Mouse (Mus musculus): Measurements from ENCODE around the gene Aamp. TPM values are rescaled to one million over a fixed set of nuclear protein-coding genes. Genes with fewer than 3 reads are reported as not detected.
"Not testable (repeated sequence)": the region's sequence is repeated elsewhere in the genome, so short reads cannot be mapped to it uniquely, and the experiment has no call there.

The Aamp gene
- 95.6 and 97.5 TPM in 2 replicates for polyA plus RNA-seq (2015; fragmentation: Nextera tagmentation; extraction: Ambion mirVana)

DNA sequence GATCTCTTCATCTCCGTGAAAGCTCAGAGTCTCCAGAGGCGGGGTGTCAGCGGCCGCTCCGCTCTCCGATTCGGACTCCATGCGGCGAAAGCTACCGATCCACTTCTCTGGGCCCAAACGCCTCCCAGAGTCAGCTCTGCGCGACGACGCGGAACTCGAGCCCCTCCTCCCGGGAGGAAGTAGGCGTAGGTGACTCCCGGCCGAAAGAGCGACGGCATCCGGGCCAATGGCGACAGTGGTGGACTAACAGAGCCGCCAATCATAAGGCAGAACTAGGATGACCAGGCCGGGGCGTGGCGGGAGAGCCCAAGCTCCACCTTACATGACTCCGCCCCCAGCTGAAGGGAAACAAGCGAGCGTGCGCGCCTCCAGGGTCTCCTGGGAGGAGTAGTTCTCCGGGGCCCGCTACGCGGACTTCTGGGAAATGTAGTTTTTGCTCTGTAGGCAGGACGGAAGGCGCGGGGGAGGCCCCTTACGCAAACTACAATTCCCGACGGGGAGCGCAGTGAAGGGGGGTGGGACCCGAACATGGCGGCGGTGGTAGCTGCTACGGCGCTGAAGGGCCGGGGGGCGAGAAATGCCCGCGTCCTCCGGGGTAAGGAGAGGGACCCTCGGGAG is at the start of gene Aamp, which contains the start of gene Pnkd:
TSS of gene Aamp (minus strand) at position 196 of the 618 bp plus-strand sequence.
TSS of gene Pnkd (plus strand) at position 388 of the 618 bp plus-strand sequence.
- peaks cover 4% of the 10 kb centered on the region for H3K36me3 ChIP-seq (ENCODE audit: control insufficient read depth, insufficient read depth)
- ATAC-seq (ENCODE audit: low read depth) = peak; percentile 94
- under 1% methylated on average over 56 of the region's 56 CpGs for WGBS (ENCODE audit: insufficient replicate concordance)
- H3K27ac ChIP-seq (ENCODE audit: low read length) = peak within 1 kb of the TSS; percentile 84
- H3K9me3 ChIP-seq (replicated peaks; ENCODE audit: control insufficient read depth, low read length) = no peaks in the 10 kb centered on the region
- H3K9ac ChIP-seq (ENCODE audit: low read depth, low read length) = peak within 1 kb of the TSS; percentile 82
- H3K27me3 ChIP-seq (ENCODE audit: control insufficient read depth, insufficient read depth, low read depth, low read length) = no peaks in the 10 kb centered on the region
- H3K4me3 ChIP-seq (ENCODE audit: low read depth, low read length) = peak within 1 kb of the TSS; percentile 82
- H3K4me1 ChIP-seq (ENCODE audit: control insufficient read depth, low read depth, low read length) = peaks cover 33% of the 10 kb centered on the region
- peak within 1 kb of the TSS; percentile 93 for H3K4me2 ChIP-seq (ENCODE audit: low read depth, low read length)

GRCm38 (mm10) chr1:74332930-74333329 is 48.4 kb upstream of the Aamp start:
- 10% methylated on average over 9 of the region's 9 CpGs for WGBS (ENCODE audit: insufficient replicate concordance)
- peaks cover 5% of the 10 kb centered on the region; the same call in 1 of the 2 replicates for H3K27me3 ChIP-seq (ENCODE audit: control insufficient read depth, insufficient read depth, low read depth, low read length)
- H3K4me3 ChIP-seq (ENCODE audit: low read depth, low read length) = peak overlapping the region; percentile 60
- H3K9ac ChIP-seq (ENCODE audit: low read depth, low read length) = peak overlapping the region; percentile 59
- ATAC-seq (ENCODE audit: low read depth) = no peak
- peaks cover 29% of the 10 kb centered on the region for H3K4me1 ChIP-seq (ENCODE audit: control insufficient read depth, low read depth, low read length)
- no peaks in the 10 kb centered on the region for H3K9me3 ChIP-seq (replicated peaks; ENCODE audit: control insufficient read depth, low read length)
- H3K36me3 ChIP-seq (ENCODE audit: control insufficient read depth, insufficient read depth) = no peaks in the 10 kb centered on the region
- H3K27ac ChIP-seq (ENCODE audit: low read length) = no peak overlapping the region
- H3K4me2 ChIP-seq (ENCODE audit: low read depth, low read length) = peak overlapping the region; percentile 92

DNA sequence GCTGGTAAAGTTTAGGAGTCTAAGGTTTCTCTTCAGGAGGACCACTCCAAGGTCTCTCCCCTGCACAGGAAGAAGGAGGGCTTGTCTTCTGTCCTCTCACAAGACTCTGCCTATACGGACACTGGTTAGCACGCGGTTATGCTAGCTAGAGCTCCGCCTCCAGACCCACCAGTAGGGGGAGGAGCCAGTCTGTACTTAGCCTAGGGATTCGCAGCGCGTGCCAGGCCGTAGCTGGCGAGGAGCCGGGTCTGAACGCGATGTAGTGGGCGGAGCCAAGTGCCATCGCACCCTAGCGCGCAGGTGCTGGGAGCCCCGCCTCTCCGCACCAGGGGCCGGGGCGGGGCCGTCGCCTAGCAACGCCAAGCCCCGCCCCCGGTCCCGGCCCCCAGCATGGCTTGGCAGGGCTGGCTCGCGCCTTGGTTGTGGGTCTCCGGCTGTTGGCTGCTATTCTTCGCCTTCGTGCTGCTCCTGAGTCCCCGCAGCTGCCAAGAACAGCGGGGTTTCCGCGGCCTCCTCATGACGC is 47.8 kb upstream of the Aamp start:
- no peaks in the 10 kb centered on the region for H3K9me3 ChIP-seq (replicated peaks; ENCODE audit: control insufficient read depth, low read length)
- no peaks in the 10 kb centered on the region for H3K36me3 ChIP-seq (ENCODE audit: control insufficient read depth, insufficient read depth)
- WGBS (ENCODE audit: insufficient replicate concordance) = under 1% methylated on average over 30 of the region's 36 CpGs
- peaks cover 29% of the 10 kb centered on the region for H3K4me1 ChIP-seq (ENCODE audit: control insufficient read depth, low read depth, low read length)
- peak overlapping the region; percentile 59 for H3K9ac ChIP-seq (ENCODE audit: low read depth, low read length)
- peak overlapping the region; percentile 60 for H3K4me3 ChIP-seq (ENCODE audit: low read depth, low read length)
- H3K27ac ChIP-seq (ENCODE audit: low read length) = no peak overlapping the region
- H3K27me3 ChIP-seq (ENCODE audit: control insufficient read depth, insufficient read depth, low read depth, low read length) = peaks cover 5% of the 10 kb centered on the region; the same call in 1 of the 2 replicates
- ATAC-seq (ENCODE audit: low read depth) = peak; percentile 93
- H3K4me2 ChIP-seq (ENCODE audit: low read depth, low read length) = peak overlapping the region; percentile 92

GRCm38 (mm10) chr1:74331046-74331681 is 46.6 kb upstream of the Aamp start:
- peaks cover 29% of the 10 kb centered on the region for H3K4me1 ChIP-seq (ENCODE audit: control insufficient read depth, low read depth, low read length)
- H3K36me3 ChIP-seq (ENCODE audit: control insufficient read depth, insufficient read depth) = no peaks in the 10 kb centered on the region
- H3K4me3 ChIP-seq (ENCODE audit: low read depth, low read length) = no peak overlapping the region
- H3K27me3 ChIP-seq (ENCODE audit: control insufficient read depth, insufficient read depth, low read depth, low read length) = peaks cover 5% of the 10 kb centered on the region; the same call in 1 of the 2 replicates
- no peak for ATAC-seq (ENCODE audit: low read depth)
- 23% methylated on average over 4 of the region's 4 CpGs for WGBS (ENCODE audit: insufficient replicate concordance)
- H3K4me2 ChIP-seq (ENCODE audit: low read depth, low read length) = no peak overlapping the region
- no peaks in the 10 kb centered on the region for H3K9me3 ChIP-seq (replicated peaks; ENCODE audit: control insufficient read depth, low read length)
- 0 out of 2 replicates have a peak overlapping the region, but pooled peaks have one; percentile 19 for H3K27ac ChIP-seq (ENCODE audit: low read length)
- no peak overlapping the region for H3K9ac ChIP-seq (ENCODE audit: low read depth, low read length)

DNA sequence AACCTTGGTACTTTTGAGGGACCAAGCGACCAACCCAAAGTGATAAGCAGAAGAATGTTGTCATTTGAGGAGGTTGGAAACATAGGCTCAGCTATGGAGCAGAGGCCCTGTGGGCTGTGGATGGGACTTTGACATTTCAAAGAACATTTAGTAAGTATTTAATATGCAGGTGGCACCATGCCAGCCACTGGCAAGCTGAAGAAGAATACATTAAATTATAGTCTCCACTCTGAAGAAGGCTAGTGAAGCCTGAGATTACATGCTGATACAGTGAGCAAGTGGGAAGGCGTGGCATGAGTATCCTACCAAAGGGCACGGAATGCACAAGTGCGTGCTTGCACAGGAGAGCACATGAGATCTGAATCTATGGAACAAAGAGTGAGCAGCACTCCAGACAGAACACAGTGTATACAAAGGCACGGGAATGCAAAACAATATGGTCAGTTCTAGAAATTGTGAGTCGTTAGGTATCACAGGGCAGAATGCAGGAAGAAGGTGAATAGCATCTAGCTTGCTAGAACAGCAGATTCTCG is 45.4 kb upstream of the Aamp start:
- no peak for ATAC-seq (ENCODE audit: low read depth)

GRCm38 (mm10) chr1:74326916-74327315 is 42.4 kb upstream of the Aamp start:
- 63% methylated on average over 2 of the region's 2 CpGs for WGBS (ENCODE audit: insufficient replicate concordance)
- not testable (repeated sequence) for H3K27me3 ChIP-seq (ENCODE audit: control insufficient read depth, insufficient read depth, low read depth, low read length); H3K27ac ChIP-seq (ENCODE audit: low read length); H3K9ac ChIP-seq (ENCODE audit: low read depth, low read length); ATAC-seq (ENCODE audit: low read depth); H3K36me3 ChIP-seq (ENCODE audit: control insufficient read depth, insufficient read depth); H3K9me3 ChIP-seq (replicated peaks; ENCODE audit: control insufficient read depth, low read length); H3K4me2 ChIP-seq (ENCODE audit: low read depth, low read length); H3K4me3 ChIP-seq (ENCODE audit: low read depth, low read length)
- peaks cover 14% of the 10 kb centered on the region for H3K4me1 ChIP-seq (ENCODE audit: control insufficient read depth, low read depth, low read length)

More for the DNA sequence above, 45.4 kb upstream of the Aamp start:
- Histone ChIP-seq H3K9me3 (replicated peaks; ENCODE audit: control insufficient read depth, low read length) (no peaks in the 10 kb centered on the region), H3K4me1 (ENCODE audit: control insufficient read depth, low read depth, low read length) (peaks cover 29% of the 10 kb centered on the region), H3K9ac (ENCODE audit: low read depth, low read length) (no peak overlapping the region), H3K4me2 (ENCODE audit: low read depth, low read length) (no peak overlapping the region), H3K4me3 (ENCODE audit: low read depth, low read length) (no peak overlapping the region), H3K27ac (ENCODE audit: low read length) (no peak overlapping the region), H3K27me3 (ENCODE audit: control insufficient read depth, insufficient read depth, low read depth, low read length) (peaks cover 5% of the 10 kb centered on the region; the same call in 1 of the 2 replicates), H3K36me3 (ENCODE audit: control insufficient read depth, insufficient read depth) (no peaks in the 10 kb centered on the region)
- 63% methylated on average over 7 of the region's 7 CpGs for WGBS (ENCODE audit: insufficient replicate concordance)

DNA sequence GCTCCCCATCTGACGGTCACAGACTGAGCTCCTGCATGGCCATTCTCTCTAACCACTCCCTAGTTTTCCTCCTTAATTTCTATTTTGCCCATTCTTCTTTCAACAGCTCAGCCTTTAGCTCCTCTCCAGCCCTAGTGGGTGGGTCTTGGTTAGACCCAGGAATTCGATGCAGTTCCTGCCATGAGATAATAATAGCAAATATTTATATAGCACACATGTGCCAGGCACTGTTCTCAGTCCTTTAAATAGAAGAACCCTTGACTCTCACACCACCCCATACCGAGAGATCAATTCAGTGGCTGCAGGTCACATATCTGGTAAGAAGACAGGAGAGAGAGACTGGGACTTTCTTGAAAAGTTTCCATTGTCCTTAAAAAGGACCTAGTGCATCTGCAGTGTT is 36.9 kb upstream of the Aamp start:
- Histone ChIP-seq H3K4me1 (ENCODE audit: control insufficient read depth, low read depth, low read length) (no peaks in the 10 kb centered on the region), H3K27me3 (ENCODE audit: control insufficient read depth, insufficient read depth, low read depth, low read length) (no peaks in the 10 kb centered on the region), H3K36me3 (ENCODE audit: control insufficient read depth, insufficient read depth) (no peaks in the 10 kb centered on the region), H3K4me3 (ENCODE audit: low read depth, low read length) (no peak overlapping the region), H3K9ac (ENCODE audit: low read depth, low read length) (no peak overlapping the region), H3K4me2 (ENCODE audit: low read depth, low read length) (no peak overlapping the region), H3K9me3 (replicated peaks; ENCODE audit: control insufficient read depth, low read length) (no peaks in the 10 kb centered on the region), H3K27ac (ENCODE audit: low read length) (no peak overlapping the region)
- no peak for ATAC-seq (ENCODE audit: low read depth)
- WGBS (ENCODE audit: insufficient replicate concordance) = 49% methylated on average over 3 of the region's 3 CpGs

- no peak overlapping the region for H3K4me2 ChIP-seq (ENCODE audit: low read depth, low read length)
- no peaks in the 10 kb centered on the region for H3K4me1 ChIP-seq (ENCODE audit: control insufficient read depth, low read depth, low read length)
- no peak overlapping the region for H3K9ac ChIP-seq (ENCODE audit: low read depth, low read length)
- WGBS (ENCODE audit: insufficient replicate concordance) = 67% methylated on average over 3 of the region's 3 CpGs
- H3K27ac ChIP-seq (ENCODE audit: low read length) = no peak overlapping the region
- no peaks in the 10 kb centered on the region for H3K9me3 ChIP-seq (replicated peaks; ENCODE audit: control insufficient read depth, low read length)
- H3K4me3 ChIP-seq (ENCODE audit: low read depth, low read length) = no peak overlapping the region
- no peaks in the 10 kb centered on the region for H3K36me3 ChIP-seq (ENCODE audit: control insufficient read depth, insufficient read depth)
- no peaks in the 10 kb centered on the region for H3K27me3 ChIP-seq (ENCODE audit: control insufficient read depth, insufficient read depth, low read depth, low read length)
- ATAC-seq (ENCODE audit: low read depth) = no peak
Measured at GRCm38 (mm10) chr1:74318711-74319110, 34.2 kb upstream of the Aamp start.
